Mouse (Mus musculus): ENCODE measurements around the gene H2-Aa. TPM values are rescaled to one million over a fixed set of nuclear protein-coding genes. Genes with fewer than 3 reads are reported as not detected.
A peak's percentile ranks its signal among the peaks of the same experiment; 100 is the strongest.

The H2-Aa gene
- polyA plus RNA-seq, 1 experiment, result 143 TPM

- H3K4me1 ChIP-seq (ENCODE audit: control insufficient read depth, insufficient read depth, low read length), result no peaks in the 10 kb centered on the region; the same call in 1 of the 2 replicates
- no peak overlapping the region for H3K4me3 ChIP-seq (replicated peaks; ENCODE audit: control insufficient read depth, low read depth, low read length)
- H3K27ac ChIP-seq (ENCODE audit: control insufficient read depth, insufficient read depth, low read depth, low read length, poor library complexity), result no peak overlapping the region
- WGBS, result 67% methylated on average over 4 of the region's 4 CpGs
- TF ChIP-seq CTCF (IDR thresholded peaks at IDR 0.05; ENCODE audit: control insufficient read depth, insufficient read depth, low read length), result no peak
- TF ChIP-seq POLR2A (IDR thresholded peaks at IDR 0.05; ENCODE audit: borderline replicate concordance, control insufficient read depth, low read depth, low read length), result no peak
Observed at GRCm38 (mm10) chr17:34269817-34270216, 17.8 kb downstream of the H2-Aa start.

- no peak overlapping the region for H3K4me3 ChIP-seq (replicated peaks; ENCODE audit: control insufficient read depth, low read depth, low read length)
- WGBS, result 87% methylated on average over 2 of the region's 2 CpGs
- H3K27ac ChIP-seq (ENCODE audit: control insufficient read depth, insufficient read depth, low read depth, low read length, poor library complexity), result no peak overlapping the region
- no peak for TF ChIP-seq CTCF (IDR thresholded peaks at IDR 0.05; ENCODE audit: control insufficient read depth, insufficient read depth, low read length)
- TF ChIP-seq POLR2A (IDR thresholded peaks at IDR 0.05; ENCODE audit: borderline replicate concordance, control insufficient read depth, low read depth, low read length), result no peak
- peaks cover 2% of the 10 kb centered on the region for H3K4me1 ChIP-seq (ENCODE audit: control insufficient read depth, insufficient read depth, low read length)
Observed at GRCm38 (mm10) chr17:34268748-34269147, 18.9 kb downstream of the H2-Aa start.

DNA sequence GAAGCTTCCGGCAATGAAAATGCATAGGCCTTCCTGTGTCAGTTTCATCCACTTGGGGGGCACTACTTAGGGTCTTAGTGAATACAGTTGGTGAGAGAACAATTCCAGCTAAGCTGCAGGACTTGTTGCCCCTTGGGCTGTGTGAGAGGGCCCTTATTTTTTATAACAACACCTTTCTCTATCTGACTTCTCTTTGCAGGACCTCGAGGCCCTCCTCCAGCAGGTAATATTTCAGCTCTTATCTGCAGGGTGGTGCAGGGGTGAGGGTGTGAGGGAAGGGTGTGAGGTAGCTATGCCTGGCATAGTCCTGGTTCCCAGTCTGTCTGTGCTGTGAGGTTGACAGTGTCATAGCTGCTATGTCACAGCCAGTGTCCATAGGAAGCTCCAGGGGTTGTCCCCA, 19.4 kb downstream of the H2-Aa start:
- no peak overlapping the region for H3K27ac ChIP-seq (ENCODE audit: control insufficient read depth, insufficient read depth, low read depth, low read length, poor library complexity)
- no peak overlapping the region for H3K4me3 ChIP-seq (replicated peaks; ENCODE audit: control insufficient read depth, low read depth, low read length)
- TF ChIP-seq CTCF (IDR thresholded peaks at IDR 0.05; ENCODE audit: control insufficient read depth, insufficient read depth, low read length), result no peak
- no peak for TF ChIP-seq POLR2A (IDR thresholded peaks at IDR 0.05; ENCODE audit: borderline replicate concordance, control insufficient read depth, low read depth, low read length)
- H3K4me1 ChIP-seq (ENCODE audit: control insufficient read depth, insufficient read depth, low read length), result peaks cover 2% of the 10 kb centered on the region
- 65% methylated on average over 2 of the region's 2 CpGs for WGBS

- H3K27ac ChIP-seq (ENCODE audit: control insufficient read depth, insufficient read depth, low read depth, low read length, poor library complexity), result peak overlapping the region; percentile 63
Observed at GRCm38 (mm10) chr17:34264452-34265351, 22.9 kb downstream of the H2-Aa start.

GRCm38 (mm10) chr17:34263811-34264371, 23.7 kb downstream of the H2-Aa start:
- peak overlapping the region; percentile 93 for H3K4me3 ChIP-seq (replicated peaks; ENCODE audit: control insufficient read depth, low read depth, low read length)
- peaks cover 2% of the 10 kb centered on the region for H3K4me1 ChIP-seq (ENCODE audit: control insufficient read depth, insufficient read depth, low read length)
- 7% methylated on average over 14 of the region's 14 CpGs for WGBS
- TF ChIP-seq POLR2A (IDR thresholded peaks at IDR 0.05; ENCODE audit: borderline replicate concordance, control insufficient read depth, low read depth, low read length) (no peak), CTCF (IDR thresholded peaks at IDR 0.05; ENCODE audit: control insufficient read depth, insufficient read depth, low read length) (peak; percentile 31; the same call in 1 of the 2 replicates)
- H3K27ac ChIP-seq (ENCODE audit: control insufficient read depth, insufficient read depth, low read depth, low read length, poor library complexity), result peak overlapping the region; percentile 6; the same call in 1 of the 2 replicates

More at GRCm38 (mm10) chr17:34264452-34265351, 22.9 kb downstream of the H2-Aa start:
- H3K4me1 ChIP-seq (ENCODE audit: control insufficient read depth, insufficient read depth, low read length), result peaks cover 2% of the 10 kb centered on the region
- TF ChIP-seq POLR2A (IDR thresholded peaks at IDR 0.05; ENCODE audit: borderline replicate concordance, control insufficient read depth, low read depth, low read length) (no peak), CTCF (IDR thresholded peaks at IDR 0.05; ENCODE audit: control insufficient read depth, insufficient read depth, low read length) (no peak)
- WGBS, result under 1% methylated on average over 93 of the region's 93 CpGs
- peak overlapping the region; percentile 93 for H3K4me3 ChIP-seq (replicated peaks; ENCODE audit: control insufficient read depth, low read depth, low read length)

- Histone ChIP-seq H3K4me3 (replicated peaks; ENCODE audit: control insufficient read depth, low read depth, low read length) (peak overlapping the region; percentile 93), H3K4me1 (ENCODE audit: control insufficient read depth, insufficient read depth, low read length) (peaks cover 2% of the 10 kb centered on the region), H3K27ac (ENCODE audit: control insufficient read depth, insufficient read depth, low read depth, low read length, poor library complexity) (peak overlapping the region; percentile 79)
- no peak for TF ChIP-seq CTCF (IDR thresholded peaks at IDR 0.05; ENCODE audit: control insufficient read depth, insufficient read depth, low read length)
- TF ChIP-seq POLR2A (IDR thresholded peaks at IDR 0.05; ENCODE audit: borderline replicate concordance, control insufficient read depth, low read depth, low read length), result peak; percentile 48; the same call in 1 of the 2 replicates
- under 1% methylated on average over 8 of the region's 8 CpGs for WGBS
Observed at GRCm38 (mm10) chr17:34263068-34263467, 24.6 kb downstream of the H2-Aa start.

DNA sequence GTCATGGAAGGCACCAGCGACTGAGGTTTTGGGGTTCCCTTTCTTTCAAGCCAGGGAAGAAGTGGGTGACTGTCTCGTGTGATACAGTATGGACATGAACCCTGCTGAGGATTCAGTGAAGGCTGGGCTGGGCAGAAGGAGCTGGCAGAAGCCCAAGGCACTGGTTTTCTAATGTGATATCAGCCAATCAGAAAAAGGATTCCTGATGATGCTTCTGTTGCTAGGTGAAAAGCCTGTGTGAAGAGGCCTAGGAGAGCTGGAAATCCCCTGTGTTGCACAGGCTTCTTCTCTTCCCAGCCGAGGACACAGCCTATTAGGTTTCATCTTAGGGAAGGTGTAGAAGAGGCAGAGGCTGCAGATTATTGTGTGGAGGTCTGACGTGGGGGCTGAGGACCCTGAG, 26.1 kb downstream of the H2-Aa start:
- 24% methylated on average over 4 of the region's 4 CpGs for WGBS
- no peak overlapping the region for H3K4me3 ChIP-seq (replicated peaks; ENCODE audit: control insufficient read depth, low read depth, low read length)
- H3K4me1 ChIP-seq (ENCODE audit: control insufficient read depth, insufficient read depth, low read length), result peaks cover 2% of the 10 kb centered on the region
- H3K27ac ChIP-seq (ENCODE audit: control insufficient read depth, insufficient read depth, low read depth, low read length, poor library complexity), result peak overlapping the region; percentile 87
- no peak for TF ChIP-seq POLR2A (IDR thresholded peaks at IDR 0.05; ENCODE audit: borderline replicate concordance, control insufficient read depth, low read depth, low read length)
- TF ChIP-seq CTCF (IDR thresholded peaks at IDR 0.05; ENCODE audit: control insufficient read depth, insufficient read depth, low read length), result no peak

DNA sequence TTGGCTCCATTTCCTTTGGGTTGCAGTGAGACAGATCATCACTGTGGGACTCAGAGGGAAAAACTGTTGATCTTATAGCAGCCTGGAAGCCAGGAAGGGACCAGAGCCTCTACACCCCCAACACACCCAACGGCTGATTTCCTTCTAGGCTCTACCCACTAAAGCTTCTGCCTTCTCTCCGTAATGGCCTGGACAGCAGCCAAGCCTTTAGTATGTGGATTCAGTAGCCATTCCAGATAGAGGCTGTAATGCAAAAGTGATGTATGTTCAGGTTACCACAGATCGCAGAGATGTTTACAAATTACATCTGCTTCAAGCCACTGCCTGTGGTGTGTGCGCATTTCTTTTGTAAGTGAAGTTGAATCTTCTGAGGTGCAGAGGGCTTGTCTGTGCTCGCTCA, 27.1 kb downstream of the H2-Aa start:
- peaks cover 2% of the 10 kb centered on the region for H3K4me1 ChIP-seq (ENCODE audit: control insufficient read depth, insufficient read depth, low read length)
- no peak overlapping the region for H3K4me3 ChIP-seq (replicated peaks; ENCODE audit: control insufficient read depth, low read depth, low read length)
- H3K27ac ChIP-seq (ENCODE audit: control insufficient read depth, insufficient read depth, low read depth, low read length, poor library complexity), result no peak overlapping the region
- WGBS, result 45% methylated on average over 5 of the region's 5 CpGs
- TF ChIP-seq CTCF (IDR thresholded peaks at IDR 0.05; ENCODE audit: control insufficient read depth, insufficient read depth, low read length) (no peak), POLR2A (IDR thresholded peaks at IDR 0.05; ENCODE audit: borderline replicate concordance, control insufficient read depth, low read depth, low read length) (no peak)
